Comparison of ENCODE assay signal across 8 mouse cellular contexts in genomic region chr11:107629504-107629903, GRCm38 (mm10).
A peak's percentile ranks its signal among the peaks of the same experiment; 100 is the strongest.
DNase-seq lines count a peak whose midpoint lies in the region; ATAC-seq and TF ChIP-seq lines count a peak whose summit lies in the region.

No protein-coding gene starts in this region.

- 34% methylated on average over 4 of the region's 4 CpGs for WGBS in embryonic facial prominence, embryonic 14.5 days
- WGBS in heart, embryonic 12.5 days, result 42% methylated on average over 4 of the region's 4 CpGs
- WGBS in liver, embryonic 14.5 days (ENCODE audit: insufficient replicate concordance), result 59% methylated on average over 4 of the region's 4 CpGs
- WGBS in neural tube, embryonic 14.5 days, result 32% methylated on average over 4 of the region's 4 CpGs

- no peak overlapping the region for H3K9ac ChIP-seq in embryonic facial prominence, embryonic 14.5 days (ENCODE audit: low read depth, low read length)
- H3K9ac ChIP-seq in heart, embryonic 12.5 days, result no peak overlapping the region
- no peak overlapping the region for H3K9ac ChIP-seq in liver, embryonic 14.5 days (replicated peaks)
- no peak overlapping the region for H3K9ac ChIP-seq in neural tube, embryonic 14.5 days (replicated peaks; ENCODE audit: low read depth, low read length)

- no peaks in the 10 kb centered on the region for H3K9me3 ChIP-seq in embryonic facial prominence, embryonic 14.5 days (ENCODE audit: control insufficient read depth, low read length)
- no peaks in the 10 kb centered on the region for H3K9me3 ChIP-seq in heart, embryonic 12.5 days (replicated peaks)
- no peaks in the 10 kb centered on the region for H3K9me3 ChIP-seq in liver, embryonic 14.5 days (ENCODE audit: control insufficient read depth, low read length)
- no peaks in the 10 kb centered on the region for H3K9me3 ChIP-seq in neural tube, embryonic 14.5 days (ENCODE audit: control insufficient read depth, low read length)

- H3K4me1 ChIP-seq in embryonic facial prominence, embryonic 14.5 days (ENCODE audit: control insufficient read depth, insufficient read depth, low read length), result no peaks in the 10 kb centered on the region
- no peaks in the 10 kb centered on the region for H3K4me1 ChIP-seq in heart, embryonic 12.5 days (replicated peaks)
- H3K4me1 ChIP-seq in liver, embryonic 14.5 days (replicated peaks; ENCODE audit: control insufficient read depth in 2 of 2, insufficient read depth in 2 of 2, low read length in 1 of 2), result no peaks in the 10 kb centered on the region
- no peaks in the 10 kb centered on the region for H3K4me1 ChIP-seq in neural tube, embryonic 14.5 days (ENCODE audit: control insufficient read depth, insufficient read depth, low read length)

- no peak overlapping the region for H3K4me2 ChIP-seq in embryonic facial prominence, embryonic 14.5 days (ENCODE audit: low read depth, low read length)
- H3K4me2 ChIP-seq in heart, embryonic 12.5 days, result no peak overlapping the region
- H3K4me2 ChIP-seq in liver, embryonic 14.5 days (ENCODE audit: low read depth), result no peak overlapping the region
- H3K4me2 ChIP-seq in neural tube, embryonic 14.5 days (ENCODE audit: low read depth, low read length), result no peak overlapping the region

- ATAC-seq in embryonic facial prominence, embryonic 14.5 days (ENCODE audit: low read depth), result peak; percentile 72; the same call in 1 of the 2 replicates
- ATAC-seq in heart, embryonic 12.5 days (ENCODE audit: insufficient number of reproducible peaks, low FRiP score), result peak; percentile 18; the same call in 1 of the 2 replicates
- no peak for ATAC-seq in liver, embryonic 14.5 days (ENCODE audit: insufficient read depth)
- peak; percentile 83; the same call in 1 of the 2 replicates for ATAC-seq in neural tube, embryonic 14.5 days (ENCODE audit: low read depth)

- peak; percentile 13 for DNase-seq in 3134 (ENCODE audit: extremely low read depth, insufficient read length, low spot score)
- DNase-seq in adrenal gland, postnatal 25 days, result peak; percentile 68
- peak; percentile 80 for DNase-seq in embryonic facial prominence, embryonic 14.5 days (ENCODE audit: low spot score)
- DNase-seq in kidney, postnatal 14 days, result peak; percentile 68
- DNase-seq in liver, embryonic 14.5 days (ENCODE audit: low read depth in 3 of 3, low spot score in 3 of 3), result no peak
- DNase-seq in thymus, postnatal 0 days (ENCODE audit: low spot score), result peak; percentile 17

- TF ChIP-seq EP300 in liver, embryonic 14.5 days (IDR thresholded peaks at IDR 0.05; ENCODE audit: low read depth), result no peak

- no peak overlapping the region for H3K4me3 ChIP-seq in embryonic facial prominence, embryonic 14.5 days (ENCODE audit: low read depth, low read length)
- no peak overlapping the region for H3K4me3 ChIP-seq in heart, embryonic 12.5 days
- H3K4me3 ChIP-seq in liver, embryonic 14.5 days (ENCODE audit: insufficient read depth in 1 of 2, low read depth in 2 of 2, low read length in 2 of 2), result no peak overlapping the region
- H3K4me3 ChIP-seq in neural tube, embryonic 14.5 days (ENCODE audit: low read depth, low read length), result no peak overlapping the region

- peak; percentile 53 for TF ChIP-seq CTCF in liver, embryonic 14.5 days (IDR thresholded peaks at IDR 0.05; ENCODE audit: low read depth)

- no peak overlapping the region for H3K27ac ChIP-seq in embryonic facial prominence, embryonic 14.5 days (replicated peaks; ENCODE audit: low read depth, low read length)
- no peak overlapping the region for H3K27ac ChIP-seq in heart, embryonic 12.5 days (ENCODE audit: poor library complexity, severe bottlenecking)
- no peak overlapping the region for H3K27ac ChIP-seq in liver, embryonic 14.5 days
- H3K27ac ChIP-seq in neural tube, embryonic 14.5 days (ENCODE audit: low read depth, low read length), result no peak overlapping the region

- peaks cover 45% of the 10 kb centered on the region for H3K36me3 ChIP-seq in embryonic facial prominence, embryonic 14.5 days (ENCODE audit: control insufficient read depth, insufficient read depth, low read length)
- H3K36me3 ChIP-seq in heart, embryonic 12.5 days, result peaks cover 61% of the 10 kb centered on the region
- H3K36me3 ChIP-seq in liver, embryonic 14.5 days (replicated peaks; ENCODE audit: control insufficient read depth, insufficient read depth, low read depth), result peaks cover 3% of the 10 kb centered on the region
- H3K36me3 ChIP-seq in neural tube, embryonic 14.5 days (ENCODE audit: control insufficient read depth, insufficient read depth, low read length), result peaks cover 10% of the 10 kb centered on the region; the same call in 1 of the 2 replicates

- no peaks in the 10 kb centered on the region for H3K27me3 ChIP-seq in embryonic facial prominence, embryonic 14.5 days (replicated peaks; ENCODE audit: control insufficient read depth, insufficient read depth, low read length)
- H3K27me3 ChIP-seq in heart, embryonic 12.5 days (replicated peaks), result no peaks in the 10 kb centered on the region
- H3K27me3 ChIP-seq in liver, embryonic 14.5 days (ENCODE audit: control insufficient read depth, insufficient read depth, low read length), result no peaks in the 10 kb centered on the region
- no peaks in the 10 kb centered on the region for H3K27me3 ChIP-seq in neural tube, embryonic 14.5 days (ENCODE audit: control insufficient read depth, insufficient read depth, low read length)

Comparison
In these comparisons a context has a peak if more than half of its experiments do, and no peak if none do; other contexts are left out.
1. DNase-seq: peak in 3134 (single experiment), adrenal gland, postnatal 25 days (single experiment), embryonic facial prominence, embryonic 14.5 days (single experiment), kidney, postnatal 14 days (single experiment) and thymus, postnatal 0 days (single experiment); none in liver, embryonic 14.5 days (0 of 3).